Mouse (Mus musculus) liver, embryonic 11.5 days (tissue): Measurements from ENCODE around the gene Tsc2. TPM values are rescaled to one million over a fixed set of nuclear protein-coding genes. Genes with fewer than 3 reads are reported as not detected.
A peak's percentile ranks its signal among the peaks of the same experiment; 100 is the strongest.
"Not testable (repeated sequence)": the region's sequence is repeated elsewhere in the genome, so short reads cannot be mapped to it uniquely, and the experiment has no call there.

Experiments
- ATAC-seq: fragments of 200-750 bp; cut with Nextera tagmentation; replicated peaks from 2 replicates; pipeline ENCODE4 v1.8.0; 2017; ENCODE audit warnings: moderate number of reproducible peaks, mild to moderate bottlenecking, moderate TSS enrichment, moderate library complexity; ENCODE audit not compliant: low FRiP score
- DNase-seq: peaks from one replicate; pipeline ENCODE4 v3.0.0-alpha.2; 2017; ENCODE audit warnings: low spot score
- H3K27ac ChIP-seq: fragments of 300-500 bp; sonication (generic); 2 replicates; pipeline ENCODE4 v1.5.1; 2014; ENCODE audit warnings: mild to moderate bottlenecking, low read depth, low read length, control low read depth
- H3K27me3 ChIP-seq: fragments of 300-500 bp; sonication (generic); replicated peaks from 2 replicates; pipeline ENCODE4 v1.6.1; 2014; ENCODE audit warnings: low read length, mixed read lengths; ENCODE audit not compliant: control insufficient read depth, insufficient read depth
- H3K36me3 ChIP-seq: fragments of 300-500 bp; sonication (generic); 2 replicates; pipeline ENCODE4 v1.6.1; 2014; ENCODE audit warnings: mild to moderate bottlenecking, low read length, moderate library complexity, mixed read lengths; ENCODE audit not compliant: control insufficient read depth, insufficient read depth
- H3K4me1 ChIP-seq: fragments of 300-500 bp; sonication (generic); replicated peaks from 2 replicates; pipeline ENCODE4 v1.6.1; 2014; ENCODE audit warnings: low read length, mixed read lengths; ENCODE audit not compliant: control insufficient read depth, insufficient read depth
- H3K4me2 ChIP-seq: fragments of 300-500 bp; sonication (generic); 2 replicates; pipeline ENCODE4 v1.6.1; 2014; ENCODE audit warnings: mild to moderate bottlenecking, control low read depth, moderate library complexity
- H3K4me3 ChIP-seq: fragments of 300-500 bp; sonication (generic); 2 replicates; pipeline ENCODE4 v1.5.1; 2014; ENCODE audit warnings: low read depth, low read length, control low read depth
- H3K9ac ChIP-seq: fragments of 300-500 bp; sonication (generic); 2 replicates; pipeline ENCODE4 v1.6.1; 2014; ENCODE audit warnings: low read depth, low read length, control low read depth
- H3K9me3 ChIP-seq: fragments of 300-500 bp; sonication (generic); 2 replicates; pipeline ENCODE4 v1.6.1; 2016; ENCODE audit warnings: low read length, inconsistent platforms, mixed read lengths; ENCODE audit not compliant: control insufficient read depth
- WGBS: fragments of 180-500 bp; shearing (Covaris S2); extraction: QIAGEN DNeasy Blood & Tissue Kit; methylation state at CpG from one replicate; pipeline ENCODE4 v1.1.7; 2014; 5-methylcytosine and 5-hydroxymethylcytosine counted together
- polyA plus RNA-seq: library from polyadenylated mRNA; unstranded; fragments of >200 nt; fragmentation: Nextera tagmentation; extraction: Ambion mirVana; gene quantifications from 2 replicates; pipeline ENCODE4 v1.2.1, GENCODE M21; 2014

The Tsc2 gene
- polyA plus RNA-seq, 1 experiment from 2014 or later, result 55.2 TPM

GRCm38 (mm10) chr17:24669545-24670245 is 37.3 kb upstream of the Tsc2 start, which contains the start of gene Zfp598:
Zfp598 (plus strand) TSS chr17:24669687.
- H3K4me1 ChIP-seq, result peaks cover 38% of the 10 kb centered on the region
- DNase-seq (peak; percentile 92), ATAC-seq (peak; percentile 99)
- peak within 1 kb of the TSS; percentile 98 for H3K9ac ChIP-seq
- H3K9me3 ChIP-seq, result no peaks in the 10 kb centered on the region
- no peaks in the 10 kb centered on the region for H3K36me3 ChIP-seq
- WGBS, result under 1% methylated on average over 73 of the region's 80 CpGs
- peak within 1 kb of the TSS; percentile 99 for H3K4me3 ChIP-seq
- no peaks in the 10 kb centered on the region for H3K27me3 ChIP-seq
- peak within 1 kb of the TSS; percentile 82 for H3K27ac ChIP-seq
- H3K4me2 ChIP-seq, result peak within 1 kb of the TSS; percentile 90

GRCm38 (mm10) chr17:24669214-24669544 is 36.7 kb upstream of the Tsc2 start:
- Histone ChIP-seq H3K4me1 (peaks cover 34% of the 10 kb centered on the region), H3K27ac (peak overlapping the region; percentile 82; the same call in 1 of the 2 replicates), H3K4me3 (peak overlapping the region; percentile 99), H3K4me2 (peak overlapping the region; percentile 90), H3K9ac (peak overlapping the region; percentile 98)
- not testable (repeated sequence) for DNase-seq, H3K36me3 ChIP-seq, H3K27me3 ChIP-seq, H3K9me3 ChIP-seq
- 8% methylated on average over 15 of the region's 15 CpGs for WGBS
- ATAC-seq, result peak; percentile 27; the same call in 1 of the 2 replicates

- Histone ChIP-seq H3K27me3 (no peaks in the 10 kb centered on the region), H3K9me3 (no peaks in the 10 kb centered on the region), H3K4me2 (no peak overlapping the region), H3K4me3 (no peak overlapping the region), H3K9ac (no peak overlapping the region), H3K36me3 (no peaks in the 10 kb centered on the region), H3K27ac (no peak overlapping the region), H3K4me1 (peaks cover 28% of the 10 kb centered on the region)
- DNase-seq, result no peak
- ATAC-seq, result no peak
- WGBS, result 28% methylated on average over 6 of the region's 6 CpGs
Observed at GRCm38 (mm10) chr17:24667416-24667815, 35.0 kb upstream of the Tsc2 start.

DNA sequence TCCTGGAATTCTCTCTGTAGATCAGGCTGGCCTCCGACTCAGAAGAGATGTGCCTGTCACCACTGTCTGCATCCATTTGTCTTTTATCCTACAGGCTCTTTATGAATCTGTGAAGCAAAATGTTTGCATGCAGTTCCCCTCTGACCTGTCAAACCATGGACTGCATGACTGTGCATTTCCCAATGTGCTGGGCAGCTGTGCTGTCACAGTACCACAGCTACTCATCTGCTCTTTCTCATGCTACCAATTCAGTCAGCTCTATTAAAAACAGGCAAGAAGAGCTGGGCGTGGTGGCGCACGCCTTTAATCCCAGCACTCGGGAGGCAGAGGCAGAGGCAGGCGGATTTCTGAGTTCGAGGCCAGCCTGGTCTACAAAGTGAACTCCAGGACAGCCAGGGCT is 34.6 kb upstream of the Tsc2 start:
- H3K27me3 ChIP-seq, ATAC-seq, H3K4me3 ChIP-seq, DNase-seq, H3K4me2 ChIP-seq, H3K9me3 ChIP-seq, H3K36me3 ChIP-seq, H3K27ac ChIP-seq, H3K9ac ChIP-seq: not testable (repeated sequence)
- peaks cover 24% of the 10 kb centered on the region for H3K4me1 ChIP-seq
- 55% methylated on average over 7 of the region's 7 CpGs for WGBS

- DNase-seq (no peak), ATAC-seq (0 out of 2 replicates have a peak, but pooled peaks have one; percentile 46)
- H3K4me1 ChIP-seq, result peaks cover 10% of the 10 kb centered on the region; the same call in 1 of the 2 replicates
- H3K4me2 ChIP-seq, result peak within 1 kb of the TSS; percentile 72
- no peaks in the 10 kb centered on the region for H3K9me3 ChIP-seq
- H3K4me3 ChIP-seq, result peak within 1 kb of the TSS; percentile 40
- H3K27ac ChIP-seq, result no peak within 1 kb of the TSS
- H3K27me3 ChIP-seq, result peaks cover 43% of the 10 kb centered on the region
- no peaks in the 10 kb centered on the region for H3K36me3 ChIP-seq
- H3K9ac ChIP-seq, result peak within 1 kb of the TSS; percentile 44
- WGBS, result 2% methylated on average over 47 of the region's 47 CpGs
Observed at GRCm38 (mm10) chr17:24658017-24658758, 25.8 kb upstream of the Tsc2 start, which contains the start of gene Npw. Npw (minus strand) TSS chr17:24658457.

DNA sequence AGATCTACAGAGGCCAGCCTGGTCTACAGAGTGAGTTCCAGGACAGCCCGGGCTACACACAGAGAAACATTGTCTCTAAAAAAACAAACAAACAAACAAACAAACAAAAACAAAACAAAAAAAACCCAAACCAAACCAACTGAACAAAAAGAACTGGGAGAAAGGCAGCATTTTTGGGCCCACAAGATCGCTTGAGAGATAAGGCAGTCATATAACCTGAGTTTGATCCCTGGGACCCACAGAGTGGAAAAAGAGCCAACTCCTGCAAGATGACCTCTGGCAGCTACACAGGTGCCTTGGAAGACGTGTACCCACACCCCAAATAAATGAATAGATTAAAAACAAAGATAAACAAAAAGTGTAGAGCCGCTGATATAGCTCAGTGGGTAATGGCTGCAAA is 22.5 kb upstream of the Tsc2 start:
- no peak overlapping the region for H3K4me3 ChIP-seq
- 72% methylated on average over 4 of the region's 4 CpGs for WGBS

GRCm38 (mm10) chr17:24653967-24654710 is 21.7 kb upstream of the Tsc2 start:
- H3K27me3 ChIP-seq, result peaks cover 52% of the 10 kb centered on the region
- no peak overlapping the region for H3K27ac ChIP-seq
- no peaks in the 10 kb centered on the region for H3K36me3 ChIP-seq
- DNase-seq (peak; percentile 83), ATAC-seq (no peak; the same call in 1 of the 2 replicates)
- H3K4me2 ChIP-seq, result peak overlapping the region; percentile 55
- no peaks in the 10 kb centered on the region for H3K9me3 ChIP-seq
- H3K9ac ChIP-seq, result no peak overlapping the region
- WGBS, result 5% methylated on average over 19 of the region's 19 CpGs
- H3K4me1 ChIP-seq, result peaks cover 21% of the 10 kb centered on the region
- H3K4me3 ChIP-seq, result peak overlapping the region; percentile 23; the same call in 1 of the 2 replicates

More for the DNA sequence above, 22.5 kb upstream of the Tsc2 start:
- no peak overlapping the region for H3K27ac ChIP-seq
- H3K27me3 ChIP-seq, result peaks cover 53% of the 10 kb centered on the region
- H3K36me3 ChIP-seq, result no peaks in the 10 kb centered on the region
- H3K9me3 ChIP-seq, result no peaks in the 10 kb centered on the region
- DNase-seq (no peak), ATAC-seq (no peak)
- H3K4me2 ChIP-seq, result no peak overlapping the region
- H3K4me1 ChIP-seq, result peaks cover 15% of the 10 kb centered on the region
- H3K9ac ChIP-seq, result no peak overlapping the region

- DNase-seq, result no peak
- no peak for ATAC-seq
- H3K27ac ChIP-seq, result no peak overlapping the region
- no peak overlapping the region for H3K4me3 ChIP-seq
- no peak overlapping the region for H3K9ac ChIP-seq
- WGBS, result 46% methylated on average over 3 of the region's 3 CpGs
- peaks cover 34% of the 10 kb centered on the region for H3K27me3 ChIP-seq
- no peaks in the 10 kb centered on the region for H3K36me3 ChIP-seq
- H3K9me3 ChIP-seq, result no peaks in the 10 kb centered on the region
- H3K4me2 ChIP-seq, result no peak overlapping the region
- H3K4me1 ChIP-seq, result peaks cover 14% of the 10 kb centered on the region
Observed at GRCm38 (mm10) chr17:24651835-24652234, 19.4 kb upstream of the Tsc2 start.
